Comparison of ENCODE assay signal across 27 mouse cellular contexts in the genomic region with DNA sequence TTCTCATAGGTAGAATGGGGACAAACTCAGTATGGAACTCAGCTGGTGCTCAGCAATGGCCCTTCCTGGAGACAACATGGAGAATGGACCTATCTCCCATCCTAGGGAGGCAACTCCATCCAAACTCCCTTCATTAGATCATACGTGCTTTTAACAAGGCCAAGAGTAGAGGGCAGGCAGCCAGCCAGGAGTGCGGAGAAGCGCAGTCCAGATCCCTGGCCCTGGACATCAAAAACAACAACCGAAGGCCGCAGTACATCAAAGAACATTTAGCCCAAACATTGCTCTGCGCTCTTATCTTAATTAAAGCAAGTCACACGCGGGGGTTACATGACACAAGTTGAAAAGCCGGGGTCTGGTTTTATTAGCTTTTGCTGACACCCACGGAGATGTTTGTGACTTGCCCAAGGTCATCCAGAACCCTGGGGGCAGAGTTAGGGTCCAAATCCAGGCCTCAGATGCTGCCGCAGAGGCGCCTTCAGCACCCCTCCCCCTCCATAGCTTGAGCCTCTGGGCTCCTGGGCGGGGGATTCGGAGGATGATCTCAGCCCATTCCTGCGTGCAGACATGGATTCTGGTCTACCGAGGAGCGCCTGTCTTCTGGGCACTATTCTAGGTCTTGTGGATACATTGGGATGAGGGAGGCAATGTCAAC.
DNase-seq lines count a peak whose midpoint lies in the region; ATAC-seq and TF ChIP-seq lines count a peak whose summit lies in the region.
"Had no signal": no experiment of that assay in that cellular context is flagged by ENCODE, and none has a peak within 500 bp of the region (broad histone marks: within the 10 kb centered on the region; RNA-seq: fewer than 3 reads in every experiment).

No protein-coding gene starts in this region.

- no peak overlapping the region for H3K4me3 ChIP-seq in kidney, postnatal 0 days (replicated peaks; ENCODE audit: low read depth, low read length)
- no peak overlapping the region for H3K4me3 ChIP-seq in neural tube, embryonic 11.5 days (ENCODE audit: low read depth, low read length)
- H3K4me3 ChIP-seq in neural tube, embryonic 15.5 days (replicated peaks) = no peak overlapping the region
- H3K4me3 ChIP-seq in forebrain, embryonic 12.5 days (replicated peaks) = no peak overlapping the region
- H3K4me3 ChIP-seq: erythroblast, embryonic 14.5 days; lung, embryonic 15.5 days; stomach, embryonic 15.5 days had no signal

- no peaks in the 10 kb centered on the region for H3K36me3 ChIP-seq in kidney, postnatal 0 days (ENCODE audit: insufficient read depth, low read length)
- no peaks in the 10 kb centered on the region for H3K36me3 ChIP-seq in neural tube, embryonic 11.5 days (ENCODE audit: control insufficient read depth, insufficient read depth, low read length)
- no peaks in the 10 kb centered on the region for H3K36me3 ChIP-seq in neural tube, embryonic 15.5 days
- no peaks in the 10 kb centered on the region for H3K36me3 ChIP-seq in forebrain, embryonic 12.5 days (replicated peaks)
- H3K36me3 ChIP-seq: lung, embryonic 15.5 days; stomach, embryonic 15.5 days had no signal

- no peaks in the 10 kb centered on the region for H3K27me3 ChIP-seq in kidney, postnatal 0 days (ENCODE audit: insufficient read depth, low read length)
- no peaks in the 10 kb centered on the region for H3K27me3 ChIP-seq in neural tube, embryonic 11.5 days (ENCODE audit: control insufficient read depth, insufficient read depth, low read length)
- no peaks in the 10 kb centered on the region for H3K27me3 ChIP-seq in neural tube, embryonic 15.5 days (replicated peaks)
- H3K27me3 ChIP-seq in forebrain, embryonic 12.5 days = peaks cover 3% of the 10 kb centered on the region; the same call in 1 of the 2 replicates
- H3K27me3 ChIP-seq: stomach, embryonic 15.5 days had no signal

- H3K9ac ChIP-seq in kidney, postnatal 0 days (ENCODE audit: low read depth, low read length) = no peak overlapping the region
- no peak overlapping the region for H3K9ac ChIP-seq in neural tube, embryonic 11.5 days (ENCODE audit: low read length)
- H3K9ac ChIP-seq in neural tube, embryonic 15.5 days (replicated peaks) = no peak overlapping the region
- no peak overlapping the region for H3K9ac ChIP-seq in forebrain, embryonic 12.5 days
- H3K9ac ChIP-seq: forebrain, postnatal 0 days; hindbrain, embryonic 14.5 days; liver, embryonic 14.5 days; lung, embryonic 15.5 days; stomach, embryonic 15.5 days had no signal

- H3K4me2 ChIP-seq in kidney, postnatal 0 days (ENCODE audit: low read length) = no peak overlapping the region
- no peak overlapping the region for H3K4me2 ChIP-seq in neural tube, embryonic 11.5 days (ENCODE audit: low read depth)
- no peak overlapping the region for H3K4me2 ChIP-seq in neural tube, embryonic 15.5 days
- no peak overlapping the region for H3K4me2 ChIP-seq in forebrain, embryonic 12.5 days
- H3K4me2 ChIP-seq: heart, embryonic 11.5 days; hindbrain, embryonic 14.5 days; lung, embryonic 15.5 days; stomach, embryonic 15.5 days had no signal

- WGBS in kidney, postnatal 0 days = 64% methylated on average over 17 of the region's 17 CpGs
- 82% methylated on average over 17 of the region's 17 CpGs for WGBS in neural tube, embryonic 11.5 days
- WGBS in neural tube, embryonic 15.5 days = 83% methylated on average over 17 of the region's 17 CpGs
- WGBS in forebrain, embryonic 12.5 days = 88% methylated on average over 17 of the region's 17 CpGs

- TF ChIP-seq CTCF in kidney, postnatal 0 days (IDR thresholded peaks at IDR 0.05; ENCODE audit: low read depth) = no peak

- H3K27ac ChIP-seq in kidney, postnatal 0 days = 0 out of 2 replicates have a peak overlapping the region, but pooled peaks have one; percentile 13
- no peak overlapping the region for H3K27ac ChIP-seq in neural tube, embryonic 11.5 days (ENCODE audit: low read depth, low read length)
- H3K27ac ChIP-seq in neural tube, embryonic 15.5 days (replicated peaks) = no peak overlapping the region
- no peak overlapping the region for H3K27ac ChIP-seq in forebrain, embryonic 12.5 days
- H3K27ac ChIP-seq: hindbrain, embryonic 14.5 days; liver, embryonic 14.5 days; lung, embryonic 15.5 days; macrophage; stomach, embryonic 15.5 days had no signal

- DNase-seq in kidney, postnatal 0 days (ENCODE audit: low spot score) = no peak
- no peak for DNase-seq in kidney, adult 8-10 months
- DNase-seq in neural tube, embryonic 11.5 days (ENCODE audit: low spot score) = peak; percentile 7
- peak; percentile 29 for DNase-seq in MN1 (ENCODE audit: low spot score)
- peak; percentile 86 for DNase-seq in adrenal gland, adult 8-10 months
- no peak for DNase-seq in lung, postnatal 4 days
- DNase-seq: cerebellum, adult 18-20 months; cerebellum, postnatal 10 days; forebrain, postnatal 0 days; gastrocnemius, postnatal 25 days; heart, adult 11 months; heart, postnatal 4 days; kidney, adult 11 months; liver; midbrain, embryonic 14.5 days; right cerebral cortex, postnatal 25 days; thymus, adult 18-20 months; thymus, postnatal 25 days had no signal

- no peak for ATAC-seq in kidney, postnatal 0 days (replicated peaks; ENCODE audit: low FRiP score, low read depth)
- ATAC-seq in neural tube, embryonic 11.5 days (ENCODE audit: insufficient read depth, low FRiP score, low TSS enrichment) = no peak
- ATAC-seq in neural tube, embryonic 15.5 days (ENCODE audit: low FRiP score) = no peak
- ATAC-seq in forebrain, embryonic 12.5 days (ENCODE audit: low FRiP score) = no peak
- ATAC-seq: forebrain, postnatal 0 days had no signal

- no peaks in the 10 kb centered on the region for H3K9me3 ChIP-seq in kidney, postnatal 0 days (replicated peaks; ENCODE audit: low read length)
- no peaks in the 10 kb centered on the region for H3K9me3 ChIP-seq in neural tube, embryonic 11.5 days (ENCODE audit: control insufficient read depth, low read length)
- no peaks in the 10 kb centered on the region for H3K9me3 ChIP-seq in neural tube, embryonic 15.5 days (replicated peaks)
- no peaks in the 10 kb centered on the region for H3K9me3 ChIP-seq in forebrain, embryonic 12.5 days
- H3K9me3 ChIP-seq: lung, embryonic 15.5 days; stomach, embryonic 15.5 days had no signal

- peaks cover 4% of the 10 kb centered on the region; the same call in 1 of the 2 replicates for H3K4me1 ChIP-seq in kidney, postnatal 0 days (replicated peaks; ENCODE audit: insufficient read depth, low read length)
- H3K4me1 ChIP-seq in neural tube, embryonic 11.5 days (ENCODE audit: control insufficient read depth, insufficient read depth, low read length) = peaks cover 28% of the 10 kb centered on the region
- peaks cover 26% of the 10 kb centered on the region for H3K4me1 ChIP-seq in neural tube, embryonic 15.5 days
- peaks cover 20% of the 10 kb centered on the region for H3K4me1 ChIP-seq in forebrain, embryonic 12.5 days

Comparison
In these comparisons a context has a peak if more than half of its experiments do, and no peak if none do; other contexts are left out.
1. DNase-seq: peak in neural tube, embryonic 11.5 days (single experiment), MN1 (single experiment) and adrenal gland, adult 8-10 months (single experiment); none in kidney, postnatal 0 days (single experiment), kidney, adult 8-10 months (0 of 2) and lung, postnatal 4 days (0 of 2).